Mouse (Mus musculus) thymus, adult 2 months (tissue): Measurements from ENCODE around the gene Bmper.

Experiments
- CTCF ChIP-seq: fragments of 200-500 bp; IDR thresholded peaks from 2 replicates; pipeline ENCODE4 v1.5.1; 2012; ENCODE audit warnings: mild to moderate bottlenecking, control low read depth, low read length, moderate library complexity, borderline replicate concordance; ENCODE audit not compliant: control insufficient read depth, poor library complexity, insufficient read depth; ENCODE audit errors: extremely low read depth
- POLR2A ChIP-seq: fragments of 200-500 bp; IDR thresholded peaks from 2 replicates; pipeline ENCODE4 v1.6.1; 2012; ENCODE audit warnings: mild to moderate bottlenecking, low read length, control low read depth, moderate library complexity; ENCODE audit not compliant: control insufficient read depth, poor library complexity, insufficient read depth; ENCODE audit errors: extremely low read depth

- no peak for TF ChIP-seq POLR2A
- TF ChIP-seq CTCF, result no peak
Measured at GRCm38 (mm10) chr9:23295569-23295968, 72.7 kb downstream of the Bmper start.
